Mouse (Mus musculus): ENCODE measurements around the gene Smarcd2.

Smarcd2 gene

DNA sequence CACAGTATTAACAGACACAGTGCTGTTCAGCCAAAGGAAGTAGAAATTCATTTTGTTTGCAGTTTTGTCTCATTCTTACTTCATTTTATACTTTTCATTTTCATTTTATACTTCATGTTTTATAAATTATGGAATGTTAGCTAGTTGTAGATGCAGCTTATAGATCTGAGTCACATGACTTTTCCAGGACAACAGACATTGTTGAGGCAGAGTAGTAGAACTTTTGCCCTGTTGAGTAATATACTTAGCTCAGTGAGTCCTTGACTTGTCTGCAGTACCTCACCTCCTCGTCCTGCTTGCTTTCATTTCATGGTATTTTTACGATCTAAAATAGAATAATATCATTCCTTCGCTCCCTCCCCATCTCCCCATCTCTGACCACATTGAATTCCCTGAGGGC is 52.2 kb downstream of the Smarcd2 start:
- no peak for DNase-seq

GRCm38 (mm10) chr11:106216730-106217490 is 55.9 kb downstream of the Smarcd2 start, which contains the start of gene Ddx42:
Gene Ddx42, plus strand, starts transcription at chr11:106216926.
- peak; percentile 97 for DNase-seq

DNA sequence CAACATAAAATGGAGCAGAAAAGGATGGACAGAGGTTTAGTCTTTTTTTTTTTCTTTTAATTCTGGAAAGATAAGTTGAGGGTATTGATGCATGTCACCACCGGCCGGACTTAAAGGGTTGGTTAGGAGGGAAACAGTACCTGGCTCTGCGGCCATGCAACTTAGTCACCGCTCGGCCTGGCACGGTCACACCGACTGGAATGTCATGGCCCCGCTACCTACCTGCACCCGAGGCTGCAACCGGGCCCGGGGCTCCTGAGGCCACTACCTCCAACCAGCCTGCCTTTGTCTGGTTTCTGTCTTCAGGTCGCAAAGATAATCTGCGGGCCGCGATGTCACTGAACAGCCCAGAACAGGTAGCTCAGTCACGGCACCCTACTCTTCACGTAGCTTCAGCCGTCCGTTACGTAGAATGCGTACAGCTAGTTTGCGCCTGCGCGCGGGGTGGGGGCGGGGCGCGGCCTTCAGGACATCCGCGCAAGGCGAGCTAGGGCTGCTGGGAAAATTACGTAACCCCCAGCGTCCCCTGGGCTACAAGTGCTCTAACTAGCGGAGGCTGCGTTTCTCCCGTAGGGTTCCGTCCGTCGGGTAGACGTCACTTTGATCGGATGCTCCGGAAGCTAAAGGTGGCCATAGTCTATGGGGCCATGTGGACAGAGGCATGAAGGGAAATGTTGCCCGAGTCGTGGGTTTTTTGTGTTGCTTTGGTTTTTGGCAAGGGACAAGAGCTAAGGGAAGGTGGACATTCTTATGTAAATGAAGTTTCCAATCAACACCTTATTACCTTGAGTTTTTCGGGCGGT is 56.6 kb downstream of the Smarcd2 start, which contains the start of gene Ccdc47:
TSS of gene Ccdc47 (minus strand) at position 418 of the 803 bp plus-strand sequence.
- peak; percentile 99 for DNase-seq

- no peak for DNase-seq
Observed at GRCm38 (mm10) chr11:106215450-106215859, 57.3 kb downstream of the Smarcd2 start.

- no peak for DNase-seq
Observed at GRCm38 (mm10) chr11:106214856-106215255, 57.9 kb downstream of the Smarcd2 start.

Measured in embryo, embryonic 11 days (tissue).